Mouse (Mus musculus) kidney, adult 2 months (tissue): ENCODE measurements around the gene Herc3.

ENCODE experiments used
- CTCF ChIP-seq: fragments of 200-500 bp; conservative IDR thresholded peaks from 2 replicates; pipeline ENCODE4 v1.5.1; 2011; ENCODE audit warnings: low read depth, mild to moderate bottlenecking, control low read depth, low read length, moderate library complexity, mixed read lengths; ENCODE audit not compliant: insufficient read depth, insufficient read length
- POLR2A ChIP-seq: fragments of 200-500 bp; IDR thresholded peaks from one replicate; pipeline ENCODE4 v1.6.1; 2011; ENCODE audit warnings: low read depth, low read length, control low read depth

DNA sequence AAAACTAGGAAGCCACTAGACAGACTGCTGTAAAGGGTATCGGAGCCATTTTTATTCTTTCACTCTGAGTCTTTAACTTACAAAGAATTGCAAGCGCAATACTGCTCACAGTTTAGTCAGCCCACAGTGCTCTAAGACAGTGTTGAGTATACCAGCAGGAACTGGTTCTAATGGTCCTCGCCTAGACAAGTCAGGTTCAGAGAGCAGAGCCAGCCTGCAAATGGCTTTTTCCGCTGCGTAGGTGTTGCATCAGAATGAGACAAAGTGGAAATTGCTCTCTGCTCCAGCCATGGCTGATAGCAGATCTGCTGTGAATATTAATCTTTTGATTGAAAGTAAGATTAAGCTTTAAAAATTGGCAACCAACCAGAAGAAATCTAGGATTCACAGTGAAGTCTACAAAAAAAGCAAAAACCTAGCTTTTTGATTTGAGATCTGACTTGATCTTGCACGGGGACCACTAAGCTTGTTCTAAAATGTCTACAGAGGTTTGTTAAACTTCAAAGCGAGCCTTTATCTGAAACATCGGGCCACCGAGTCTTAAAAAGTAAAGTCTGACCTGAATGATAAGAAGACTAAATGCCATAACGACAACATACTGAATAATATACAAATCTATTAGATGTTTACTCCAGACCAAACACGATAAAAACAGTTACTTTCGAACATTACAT is 101.4 kb downstream of the Herc3 start:
- no peak for TF ChIP-seq CTCF
- no peak for TF ChIP-seq POLR2A
